Mouse (Mus musculus): ENCODE measurements around the gene Gm39115.
"Not testable (repeated sequence)": the region's sequence is repeated elsewhere in the genome, so short reads cannot be mapped to it uniquely, and the experiment has no call there.

Gm39115 gene

DNA sequence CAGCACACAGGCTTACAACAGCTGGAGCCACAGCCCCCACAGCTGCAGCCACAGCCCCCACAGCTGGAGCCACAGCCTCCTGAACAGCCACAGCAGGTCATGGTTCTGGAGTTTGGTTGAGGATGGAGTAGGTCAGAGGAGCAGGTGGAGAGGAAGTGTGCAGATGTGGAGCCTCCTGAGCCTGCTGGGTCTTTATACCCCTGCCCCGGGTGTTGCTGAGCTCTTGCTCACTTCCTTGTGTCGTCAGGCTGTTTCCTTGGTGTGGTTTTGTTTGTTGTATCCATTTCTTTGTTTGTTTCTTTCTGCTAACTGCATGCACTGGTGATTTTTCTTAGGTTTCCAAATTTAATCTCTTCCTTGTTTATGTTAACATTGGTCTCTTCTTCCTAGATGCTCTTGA lies at the start of gene Gm39115:
Gene Gm39115 (minus strand): TSS at position 101 of the 400 bp plus-strand sequence.
- DNase-seq (ENCODE audit: low read depth, low spot score) = not testable (repeated sequence)

DNA sequence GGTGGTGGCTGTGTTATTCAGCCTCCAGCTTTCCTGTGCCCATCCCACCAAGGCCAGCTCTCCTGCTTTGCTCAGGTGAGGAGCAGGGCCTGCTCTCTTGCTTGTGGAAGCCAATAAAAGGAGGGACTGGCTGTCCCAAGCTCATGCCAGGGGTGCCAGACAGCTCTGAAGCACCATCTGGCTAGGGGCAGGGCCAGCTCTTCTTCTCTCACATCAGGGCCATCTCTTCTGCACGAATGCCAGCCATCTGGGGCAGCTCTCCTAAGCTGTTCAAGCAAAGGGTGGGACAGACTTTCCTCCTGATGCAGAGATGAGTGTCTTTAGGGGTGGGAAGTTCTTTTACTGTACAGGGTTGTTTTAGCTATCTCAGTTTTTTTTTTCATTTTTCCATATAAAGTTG lies 45.2 kb upstream of the Gm39115 start:
- no peak for DNase-seq (ENCODE audit: low read depth, low spot score)

GRCm38 (mm10) chr7:142178685-142179084 lies 42.9 kb upstream of the Gm39115 start:
- DNase-seq (ENCODE audit: low read depth, low spot score) = no peak

- DNase-seq (ENCODE audit: low read depth, low spot score) = not testable (repeated sequence)
Observed at GRCm38 (mm10) chr7:142175905-142176304, 40.1 kb upstream of the Gm39115 start, which contains the start of gene Krtap5-2. Gene Krtap5-2 (minus strand): TSS chr7:142176005.

- DNase-seq (ENCODE audit: low read depth, low spot score) = peak; percentile 57
Observed at GRCm38 (mm10) chr7:142169836-142170235, 34.0 kb upstream of the Gm39115 start.

DNA sequence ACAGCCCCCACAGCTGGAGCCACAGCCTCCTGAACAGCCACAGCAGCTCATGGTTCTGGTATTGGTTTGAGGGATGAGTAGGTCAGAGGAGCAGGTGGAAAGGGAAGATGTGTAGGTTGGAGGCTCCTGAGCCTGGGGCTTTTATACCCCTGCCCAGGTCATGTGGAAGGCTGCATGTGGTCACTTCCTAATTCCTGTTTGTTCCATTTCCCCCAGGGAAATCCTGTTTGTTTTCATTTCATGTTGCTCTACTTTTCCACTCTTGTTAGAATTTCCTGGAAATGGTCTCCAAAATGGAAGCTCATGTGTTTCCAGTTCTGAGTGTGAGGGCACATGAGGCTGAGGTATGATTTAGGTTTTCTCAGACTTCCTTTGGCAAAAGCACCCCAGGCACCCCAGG lies 29.8 kb upstream of the Gm39115 start, which contains the start of gene Gm4553:
Gene Gm4553 (minus strand): TSS at position 101 of the 400 bp plus-strand sequence.
- not testable (repeated sequence) for DNase-seq (ENCODE audit: low read depth, low spot score)

DNA sequence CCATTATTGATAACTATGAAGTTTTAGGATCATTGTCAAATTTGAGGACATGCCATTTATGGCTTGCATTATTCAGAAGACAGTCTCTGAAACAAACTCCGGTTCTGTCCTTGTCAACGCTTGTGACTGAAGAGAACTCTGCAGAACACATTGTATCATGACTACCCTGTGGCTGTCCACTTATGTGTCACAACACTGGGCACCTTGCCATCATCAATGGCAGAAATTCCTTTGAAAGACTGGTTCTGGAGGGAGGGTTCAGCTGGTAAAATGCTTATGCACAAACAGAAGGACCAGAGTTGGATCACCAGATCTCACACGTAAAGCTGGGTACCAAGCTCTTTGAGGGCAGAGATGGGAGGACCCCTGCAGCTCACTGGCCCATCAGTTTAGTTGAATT lies 23.5 kb upstream of the Gm39115 start:
- DNase-seq (ENCODE audit: low read depth, low spot score) = no peak

DNA sequence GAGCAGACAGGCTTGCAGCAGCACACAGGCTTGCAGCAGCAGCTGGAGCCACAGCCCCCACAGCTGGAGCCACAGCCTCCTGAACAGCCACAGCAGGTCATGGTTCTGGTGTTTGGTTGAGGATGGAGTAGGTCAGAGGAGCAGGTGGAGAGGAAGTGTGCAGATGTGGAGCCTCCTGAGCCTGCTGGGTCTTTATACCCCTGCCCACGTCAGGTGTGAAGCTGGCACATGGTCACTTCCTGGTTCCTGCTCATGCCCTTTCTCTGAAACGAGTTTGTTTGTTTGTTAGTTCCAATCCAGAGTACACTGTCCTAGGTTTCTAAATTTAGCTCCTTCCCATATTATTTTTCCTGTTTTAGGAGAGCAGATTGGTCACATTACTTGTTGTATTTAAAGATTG lies 21.2 kb upstream of the Gm39115 start, which contains the start of gene Gm29735:
Gene Gm29735 (minus strand): TSS at position 101 of the 400 bp plus-strand sequence.
- DNase-seq (ENCODE audit: low read depth, low spot score) = not testable (repeated sequence)

GRCm38 (mm10) chr7:142155308-142155707 lies 19.5 kb upstream of the Gm39115 start:
- DNase-seq (ENCODE audit: low read depth, low spot score) = no peak

GRCm38 (mm10) chr7:142152191-142152590 lies 16.4 kb upstream of the Gm39115 start:
- DNase-seq (ENCODE audit: low read depth, low spot score) = no peak

DNA sequence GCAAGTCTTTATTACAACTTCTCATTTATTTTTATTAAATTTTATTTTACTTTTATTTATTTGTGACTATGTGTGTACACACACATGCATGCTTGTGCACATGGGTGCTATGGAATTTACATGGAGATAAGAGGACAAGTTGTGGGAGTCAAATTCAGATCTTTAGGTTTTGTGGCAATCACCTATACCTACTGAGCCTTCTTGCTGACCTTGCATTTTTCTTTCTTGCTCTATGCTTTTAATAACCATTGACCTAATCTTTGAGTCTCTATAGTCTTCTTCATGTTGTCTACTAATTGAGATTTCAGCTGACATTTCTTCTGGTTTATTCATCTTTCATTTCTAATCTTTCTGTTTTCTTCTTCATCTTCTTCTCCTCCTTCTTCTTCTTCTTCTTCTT lies 12.8 kb upstream of the Gm39115 start:
- no peak for DNase-seq (ENCODE audit: low read depth, low spot score)

DNA sequence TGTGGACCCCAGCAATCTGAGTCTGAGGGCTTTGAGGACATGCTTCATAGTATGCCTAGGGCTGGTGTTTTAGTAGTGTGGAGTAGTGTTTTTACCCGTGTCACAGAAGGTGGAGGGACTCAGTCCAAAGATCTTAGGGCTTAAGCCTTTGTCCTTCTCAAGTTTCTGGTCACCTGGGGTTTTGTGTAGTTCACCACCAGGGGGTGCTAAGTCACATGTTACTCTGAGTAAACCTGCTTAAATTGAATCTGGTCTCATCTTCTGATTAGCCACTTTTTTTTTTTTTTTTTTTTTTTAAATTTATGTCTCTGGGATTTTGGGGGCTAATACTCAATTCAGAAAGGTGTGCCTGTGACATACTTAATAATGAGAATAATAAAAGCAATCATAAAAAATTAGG lies 10.2 kb upstream of the Gm39115 start:
- peak; percentile 81 for DNase-seq (ENCODE audit: low read depth, low spot score)

DNA sequence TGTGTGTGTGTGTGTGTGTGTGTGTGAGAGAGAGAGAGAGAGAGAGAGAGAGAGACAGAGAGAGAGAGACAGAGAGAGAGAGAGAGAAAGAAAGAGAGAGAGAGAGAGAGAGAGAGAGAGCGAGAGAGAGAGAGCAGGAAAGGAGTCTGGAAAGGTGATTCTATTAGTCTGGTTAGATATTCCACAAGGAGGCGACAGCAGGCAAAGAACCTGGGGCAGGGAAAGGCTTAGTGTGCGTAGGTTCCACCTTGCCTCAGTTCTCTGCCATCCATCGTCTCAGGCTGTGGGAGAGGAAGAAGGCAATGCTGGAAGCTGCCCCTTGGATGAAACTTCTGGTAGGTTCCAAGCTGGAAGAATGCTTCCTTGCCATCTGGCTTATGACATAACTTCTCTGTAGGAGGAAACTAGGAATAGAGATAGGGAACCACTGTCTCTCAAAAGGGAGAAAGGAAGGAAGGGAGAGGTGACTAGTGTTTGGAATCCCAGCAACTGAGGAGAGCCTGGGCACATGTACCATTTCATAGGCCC lies 9.6 kb upstream of the Gm39115 start:
- DNase-seq (ENCODE audit: low read depth, low spot score) = peak; percentile 11

DNA sequence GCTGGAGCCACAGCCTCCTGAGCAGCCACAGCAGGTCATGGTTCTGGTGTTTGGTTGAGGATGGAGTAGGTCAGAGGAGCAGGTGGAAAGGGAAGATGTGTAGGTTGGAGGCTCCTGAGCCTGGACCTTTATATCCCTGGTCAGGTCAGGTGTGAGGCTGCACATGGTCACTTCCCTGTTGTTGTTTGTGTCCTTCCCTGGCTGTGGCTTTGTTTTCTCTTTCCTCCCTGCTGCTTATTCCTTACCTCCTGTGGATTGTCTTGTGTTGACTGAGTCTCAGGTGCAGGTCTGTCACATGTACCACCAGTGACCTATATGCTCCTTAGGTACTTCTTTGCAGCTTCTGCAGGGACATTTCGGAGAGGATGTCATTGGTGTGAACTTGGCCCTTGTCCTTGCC lies 8.7 kb upstream of the Gm39115 start, which contains the start of gene Gm45337:
Gene Gm45337 (minus strand): TSS at position 101 of the 400 bp plus-strand sequence.
- no peak for DNase-seq (ENCODE audit: low read depth, low spot score)

DNA sequence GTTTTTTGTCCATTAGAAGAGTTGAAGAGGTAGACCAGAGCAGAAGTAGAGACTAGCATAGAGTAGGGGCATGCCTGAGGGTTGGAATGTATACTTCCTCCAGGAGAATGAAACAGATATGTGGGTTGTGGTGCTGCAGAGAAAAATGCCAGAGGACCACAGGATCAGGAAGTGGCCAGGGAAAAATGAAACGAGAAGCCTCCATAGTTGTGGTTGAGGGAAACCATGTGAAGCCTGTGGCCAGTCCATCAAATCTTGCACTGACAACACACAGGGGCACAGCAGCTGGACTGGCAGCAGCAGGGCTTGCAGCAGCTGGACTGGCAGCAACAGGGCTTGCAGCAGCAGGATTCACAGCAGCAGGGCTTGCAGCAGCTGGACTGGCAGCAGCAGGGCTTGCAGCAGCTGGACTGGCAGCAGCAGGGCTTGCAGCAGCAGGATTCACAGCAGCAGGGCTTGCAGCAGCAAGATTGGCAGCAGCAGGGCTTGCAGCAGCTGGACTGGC lies 7.7 kb upstream of the Gm39115 start:
- not testable (repeated sequence) for DNase-seq (ENCODE audit: low read depth, low spot score)

- DNase-seq (ENCODE audit: low read depth, low spot score) = peak; percentile 59
Observed at GRCm38 (mm10) chr7:142140696-142141095, 4.9 kb upstream of the Gm39115 start.

DNA sequence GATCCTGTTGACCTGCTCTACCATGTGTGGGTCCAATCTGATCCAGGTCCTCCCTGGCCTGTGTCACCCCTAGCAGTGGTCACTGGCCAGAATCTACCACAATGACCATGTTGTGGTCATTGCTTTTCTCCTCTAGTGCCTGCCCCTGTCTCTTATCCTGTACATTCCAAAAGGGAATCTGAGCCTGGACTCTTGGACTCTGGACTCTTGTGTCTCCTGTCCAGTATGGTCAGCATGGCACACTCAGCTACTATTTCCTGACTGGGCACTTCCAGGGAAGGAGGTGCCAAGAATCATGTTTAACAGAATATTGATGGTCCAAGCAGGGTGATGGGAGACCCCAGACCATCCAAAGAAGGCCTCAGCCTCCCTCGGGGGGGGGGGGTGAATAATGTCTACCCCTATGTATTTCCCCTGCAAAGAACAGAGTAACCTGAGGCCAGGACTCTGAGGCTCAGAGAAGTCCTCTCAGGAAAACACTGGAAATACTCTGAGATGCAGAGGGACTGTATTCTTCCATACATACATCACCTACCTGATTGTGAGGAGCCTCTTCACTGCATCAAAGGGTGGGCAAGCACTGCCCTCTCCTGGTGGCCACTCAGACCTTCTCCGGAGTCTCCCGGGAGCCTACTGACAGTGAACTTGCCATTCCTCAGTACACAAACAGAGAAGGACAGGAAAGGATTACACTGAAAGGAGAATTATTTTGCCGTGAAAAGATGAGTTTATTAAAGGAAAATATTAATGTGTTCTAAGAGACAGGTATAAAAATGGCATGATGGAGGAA lies 1.4 kb downstream of the Gm39115 start:
- no peak for DNase-seq (ENCODE audit: low read depth, low spot score)

DNA sequence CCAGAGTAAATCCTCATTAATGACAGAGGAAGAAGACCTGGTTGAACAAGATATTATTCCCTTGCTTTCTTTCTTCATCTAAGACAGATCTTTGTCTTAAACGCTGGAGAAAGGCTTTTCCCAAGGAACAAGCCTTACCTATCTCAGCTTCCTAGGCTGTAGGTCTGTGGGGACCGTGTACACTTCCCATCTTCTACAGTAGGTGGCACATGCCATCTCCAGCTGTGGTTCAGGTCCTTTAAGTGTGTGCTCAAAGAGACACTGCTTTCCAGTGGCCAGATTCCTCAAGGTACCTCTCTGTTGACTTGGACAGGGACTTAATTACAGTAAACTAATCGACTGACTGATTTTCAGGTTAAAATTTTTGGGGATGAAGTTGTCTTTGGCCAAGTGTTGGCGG lies 7.0 kb downstream of the Gm39115 start:
- DNase-seq (ENCODE audit: low read depth, low spot score) = no peak

DNA sequence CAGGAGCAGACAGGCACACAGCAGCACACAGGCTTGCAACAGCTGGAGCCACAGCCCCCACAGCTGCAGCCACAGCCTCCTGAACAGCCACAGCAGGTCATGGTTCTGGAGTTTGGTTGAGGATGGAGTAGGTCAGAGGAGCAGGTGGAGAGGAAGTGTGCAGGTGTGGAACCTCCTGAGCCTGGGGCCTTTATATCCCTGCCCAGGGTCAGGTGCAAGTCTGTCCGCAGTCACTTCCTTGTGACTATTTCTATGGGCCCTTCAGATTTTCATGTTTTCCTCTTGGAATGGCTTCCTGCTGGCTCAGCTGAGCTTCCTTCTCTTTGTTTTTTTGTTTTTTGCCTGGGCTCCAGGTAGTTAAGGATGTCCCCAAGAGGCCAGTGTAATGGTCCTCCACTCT lies 15.2 kb downstream of the Gm39115 start, which contains the start of gene Gm45618:
Gene Gm45618 (minus strand): TSS at position 101 of the 400 bp plus-strand sequence.
- DNase-seq (ENCODE audit: low read depth, low spot score) = not testable (repeated sequence)

- peak; percentile 41 for DNase-seq (ENCODE audit: low read depth, low spot score)
Observed at GRCm38 (mm10) chr7:142119632-142120031, 16.2 kb downstream of the Gm39115 start.

- peak; percentile 10 for DNase-seq (ENCODE audit: low read depth, low spot score)
Observed at GRCm38 (mm10) chr7:142104747-142105146, 31.1 kb downstream of the Gm39115 start.

DNA sequence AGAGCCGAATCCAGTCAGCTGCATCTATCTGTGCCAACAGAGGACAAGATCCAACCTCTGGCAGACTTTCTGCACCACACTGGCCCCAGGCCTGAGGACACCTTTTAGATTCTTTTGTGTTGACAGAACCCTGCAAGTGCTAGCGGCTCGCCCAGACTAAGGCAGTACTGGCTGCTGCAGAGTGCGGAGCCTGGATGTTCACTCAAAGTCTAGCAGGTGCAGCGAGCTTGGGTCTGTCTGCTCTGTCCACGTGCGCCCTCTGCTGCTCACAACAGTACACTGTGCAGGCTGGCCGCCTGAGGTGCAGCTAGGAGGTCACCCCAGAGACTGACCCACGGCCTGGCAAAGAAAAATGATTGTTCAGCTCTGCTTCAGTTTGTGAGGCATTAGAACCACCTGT lies 38.1 kb downstream of the Gm39115 start:
- DNase-seq (ENCODE audit: low read depth, low spot score) = peak; percentile 77

- DNase-seq (ENCODE audit: low read depth, low spot score) = no peak
Observed at GRCm38 (mm10) chr7:142096701-142097100, 39.1 kb downstream of the Gm39115 start.

All from R1 (cell line).